Mouse (Mus musculus) lung, postnatal 0 days (tissue): ENCODE results near the gene Tmem184b. TPM values are rescaled to one million over a fixed set of nuclear protein-coding genes. Genes with fewer than 3 reads are reported as not detected.
A peak's percentile ranks its signal among the peaks of the same experiment; 100 is the strongest.

ENCODE experiments used
- ATAC-seq: fragments of 200-750 bp; cut with Nextera tagmentation; 2 replicates; pipeline ENCODE4 v1.8.0; 2017; ENCODE audit warnings: moderate library complexity
- DNase-seq: peaks from one replicate; pipeline ENCODE4 v3.0.0-alpha.2; 2016; ENCODE audit warnings: low spot score
- H3K27ac ChIP-seq: fragments of 300-500 bp; sonication (generic); 2 replicates; pipeline ENCODE4 v1.5.1; 2014; ENCODE audit warnings: antibody characterized with exemption, mild to moderate bottlenecking, low read length, mixed read lengths
- H3K27me3 ChIP-seq: fragments of 300-500 bp; sonication (generic); replicated peaks from 2 replicates; pipeline ENCODE4 v1.6.1; 2014; ENCODE audit warnings: low read length, mixed read lengths; ENCODE audit not compliant: insufficient read depth
- H3K36me3 ChIP-seq: fragments of 300-500 bp; sonication (generic); 2 replicates; pipeline ENCODE4 v1.6.1; 2014; ENCODE audit warnings: low read length, mixed read lengths; ENCODE audit not compliant: insufficient read depth
- H3K4me1 ChIP-seq: fragments of 300-500 bp; sonication (generic); 2 replicates; pipeline ENCODE4 v1.6.1; 2014; ENCODE audit warnings: antibody characterized with exemption, low read depth, low read length, mixed read lengths; ENCODE audit not compliant: insufficient read depth
- H3K4me2 ChIP-seq: fragments of 300-500 bp; sonication (generic); replicated peaks from 2 replicates; pipeline ENCODE4 v1.6.1; 2014; ENCODE audit warnings: low read depth, mild to moderate bottlenecking, low read length, moderate library complexity, mixed read lengths
- H3K4me3 ChIP-seq: fragments of 300-500 bp; sonication (generic); 2 replicates; pipeline ENCODE4 v1.5.1; 2014; ENCODE audit warnings: low read depth, low read length
- H3K9ac ChIP-seq: fragments of 300-500 bp; sonication (generic); replicated peaks from 2 replicates; pipeline ENCODE4 v1.6.1; 2014; ENCODE audit warnings: low read depth, mild to moderate bottlenecking
- H3K9me3 ChIP-seq: fragments of 300-500 bp; sonication (generic); 2 replicates; pipeline ENCODE4 v1.6.1; 2016; ENCODE audit warnings: low read length, mixed read lengths
- CTCF ChIP-seq: IDR thresholded peaks from 2 replicates; pipeline ENCODE4 v1.5.1; 2016; ENCODE audit warnings: antibody characterized with exemption, mild to moderate bottlenecking
- EP300 ChIP-seq: IDR thresholded peaks from 2 replicates; pipeline ENCODE4 v1.6.1; 2016; ENCODE audit warnings: antibody characterized with exemption, mild to moderate bottlenecking, control low read depth
- WGBS: fragments of 180-500 bp; shearing (Covaris S2); extraction: QIAGEN DNeasy Blood & Tissue Kit; methylation state at CpG from one replicate; pipeline ENCODE4 v1.1.7; 2014; 5-methylcytosine and 5-hydroxymethylcytosine counted together
- microRNA counts: library from miRNA; unstranded; fragments of <30 nt; microRNA quantifications from one replicate; lab custom pipeline; 2015
- microRNA-seq: library from miRNA; unstranded; fragments of <30 nt; microRNA quantifications from one replicate; pipeline ENCODE4, GENCODE M21; 2016
- polyA plus RNA-seq: library from polyadenylated mRNA; unstranded; fragments of >200 nt; fragmentation: Nextera tagmentation; extraction: Ambion mirVana; gene quantifications from 2 replicates; pipeline ENCODE4 v1.2.1, GENCODE M21; 2015

Tmem184b gene
- polyA plus RNA-seq, 1 experiment from 2014 or later: 55.3 TPM

- Histone ChIP-seq H3K4me3 (no peak overlapping the region), H3K4me1 (peaks cover 39% of the 10 kb centered on the region), H3K27ac (peak overlapping the region; percentile 96), H3K36me3 (no peaks in the 10 kb centered on the region), H3K9me3 (no peaks in the 10 kb centered on the region), H3K27me3 (no peaks in the 10 kb centered on the region), H3K9ac (no peak overlapping the region), H3K4me2 (no peak overlapping the region)
- 33% methylated on average over 11 of the region's 11 CpGs for WGBS
- TF ChIP-seq EP300 (no peak), CTCF (no peak)
- no peak for ATAC-seq
- DNase-seq: peak; percentile 48
These were observed 80.9 kb downstream of the Tmem184b start for GRCm38 (mm10) chr15:79322281-79322990.

DNA sequence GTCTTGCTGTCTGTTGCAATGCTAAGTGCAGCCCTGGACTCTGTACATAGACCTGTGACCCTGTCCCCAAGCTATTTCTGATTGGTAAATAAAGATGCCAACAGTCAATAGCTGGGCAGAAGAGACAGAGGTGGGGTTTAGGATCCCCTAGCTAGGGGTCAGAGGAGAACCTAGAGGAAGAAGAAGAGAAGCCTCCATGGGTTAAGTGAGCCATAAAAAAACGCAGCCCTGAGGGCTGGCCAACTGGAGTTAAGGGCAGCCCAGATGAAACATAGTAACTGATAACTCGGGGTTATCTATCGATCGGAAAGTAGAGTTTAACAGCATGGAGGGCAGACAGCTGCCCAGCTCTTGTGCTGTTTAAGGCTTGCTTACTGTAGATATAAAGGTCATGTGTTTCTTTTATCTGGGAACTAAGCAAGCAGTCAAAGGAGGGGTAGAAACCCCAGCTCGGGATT lies 81.6 kb downstream of the Tmem184b start:
- Histone ChIP-seq H3K9me3 (no peaks in the 10 kb centered on the region), H3K36me3 (no peaks in the 10 kb centered on the region), H3K27me3 (no peaks in the 10 kb centered on the region), H3K4me3 (no peak overlapping the region), H3K9ac (no peak overlapping the region), H3K4me2 (no peak overlapping the region), H3K4me1 (peaks cover 37% of the 10 kb centered on the region), H3K27ac (peak overlapping the region; percentile 96; the same call in 1 of the 2 replicates)
- TF ChIP-seq EP300 (no peak), CTCF (no peak)
- DNase-seq: no peak
- no peak for ATAC-seq
- WGBS: 53% methylated on average over 5 of the region's 5 CpGs

DNA sequence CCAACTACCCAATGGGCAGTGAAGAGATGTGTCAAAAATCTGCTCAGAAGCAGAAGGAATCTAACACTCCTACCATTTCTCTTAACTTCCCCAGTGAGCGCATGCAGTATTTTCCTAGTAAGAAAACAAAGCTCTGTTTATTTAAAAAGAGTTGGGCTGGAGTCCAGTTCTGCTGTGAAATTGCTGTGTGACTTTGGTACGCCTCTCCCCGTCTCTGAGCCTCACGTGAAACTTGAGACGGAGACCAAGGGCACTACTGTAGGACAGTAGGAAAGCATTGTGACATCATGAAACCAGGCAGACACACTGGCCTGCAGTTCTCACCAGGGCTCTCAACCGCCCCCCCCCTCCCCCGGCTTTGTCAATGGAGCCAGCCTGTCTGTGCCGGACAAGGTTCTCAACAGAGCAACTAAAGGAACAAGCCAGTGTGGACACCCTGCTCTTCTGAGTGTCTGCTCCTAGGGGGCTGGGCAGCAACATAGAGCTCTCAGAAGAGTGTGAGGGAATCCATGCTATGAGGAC lies 89.5 kb downstream of the Tmem184b start:
- WGBS: 45% methylated on average over 8 of the region's 8 CpGs
- TF ChIP-seq EP300: no peak
- TF ChIP-seq CTCF: no peak
- Histone ChIP-seq H3K36me3 (no peaks in the 10 kb centered on the region), H3K27me3 (no peaks in the 10 kb centered on the region), H3K9me3 (no peaks in the 10 kb centered on the region), H3K4me3 (no peak overlapping the region), H3K4me1 (no peaks in the 10 kb centered on the region), H3K4me2 (no peak overlapping the region), H3K9ac (no peak overlapping the region), H3K27ac (no peak overlapping the region)
- DNase-seq (peak; percentile 61), ATAC-seq (peak; percentile 71)

MicroRNAs within 50 kb of the gene (microRNA counts, 519-probe panel; counts per million panel counts)
- microRNA mmu-miR-1943 (lab: Ali Mortazavi, UCI): not detected

Small RNA genes within 50 kb of the gene (microRNA-seq; reads per million reads assigned to microRNA genes)
- 3.9 reads per million, percentile 11 among the genes with 10 or more reads in this experiment for gene Mir1943

Other genes with a start within 250 kb of the Tmem184b start
- 0.11 and 0.31 TPM in 2 replicates for gene Sox10, start 238.3 kb downstream of the Tmem184b start, polyA plus RNA-seq
- 22.0 and 22.2 TPM in 2 replicates for gene Pick1, start 174.4 kb downstream of the Tmem184b start, polyA plus RNA-seq
- gene Gm49486, start 174.2 kb downstream of the Tmem184b start, polyA plus RNA-seq: 0.16 and 0.31 TPM in 2 replicates
- 0.07 and 0.13 TPM in 2 replicates for gene Slc16a8, start 148.8 kb downstream of the Tmem184b start, polyA plus RNA-seq
- gene Baiap2l2, start 118.0 kb downstream of the Tmem184b start, polyA plus RNA-seq: 1.4 and 2.7 TPM in 2 replicates
- 11.8 and 13.7 TPM in 2 replicates for gene Pla2g6, start 75.2 kb downstream of the Tmem184b start, polyA plus RNA-seq
- 10.6 and 10.8 TPM in 2 replicates for gene Maff, start 56.9 kb downstream of the Tmem184b start, polyA plus RNA-seq
- gene Csnk1e, start 52.0 kb upstream of the Tmem184b start, polyA plus RNA-seq: 67.2 and 72.4 TPM in 2 replicates
- not detected in 2 replicates for gene Kcnj4, start 101.7 kb upstream of the Tmem184b start, polyA plus RNA-seq
- gene Kdelr3, start 112.8 kb upstream of the Tmem184b start, polyA plus RNA-seq: 54.3 and 64.5 TPM in 2 replicates
- 28.3 and 39.6 TPM in 2 replicates for gene Ddx17, start 143.2 kb upstream of the Tmem184b start, polyA plus RNA-seq
- 0.90 and 1.2 TPM in 2 replicates for gene Dmc1, start 201.5 kb upstream of the Tmem184b start, polyA plus RNA-seq